Mouse (Mus musculus) hindbrain, postnatal 0 days (tissue): ENCODE results near the gene Fcamr. TPM values are rescaled to one million over a fixed set of nuclear protein-coding genes. Genes with fewer than 3 reads are reported as not detected.

Source experiments
- ATAC-seq: fragments of 200-750 bp; cut with Nextera tagmentation; 2 replicates; pipeline ENCODE4 v1.8.0; 2017; ENCODE audit warnings: mild to moderate bottlenecking, moderate TSS enrichment, moderate library complexity
- DNase-seq: peaks from one replicate; pipeline ENCODE4 v3.0.0-alpha.2; 2015; ENCODE audit warnings: low spot score
- H3K27ac ChIP-seq: fragments of 300-500 bp; sonication (generic); 2 replicates; pipeline ENCODE4 v1.5.1; 2014; ENCODE audit warnings: mild to moderate bottlenecking
- H3K27me3 ChIP-seq: fragments of 300-500 bp; sonication (generic); 2 replicates; pipeline ENCODE4 v1.6.1; 2014; ENCODE audit warnings: low read length, mixed read lengths; ENCODE audit not compliant: insufficient read depth
- H3K36me3 ChIP-seq: fragments of 300-500 bp; sonication (generic); 2 replicates; pipeline ENCODE4 v1.6.1; 2014; ENCODE audit warnings: low read length, mixed read lengths; ENCODE audit not compliant: insufficient read depth
- H3K4me1 ChIP-seq: fragments of 300-500 bp; sonication (generic); 2 replicates; pipeline ENCODE4 v1.6.1; 2014; ENCODE audit warnings: antibody characterized with exemption, low read length, mixed read lengths; ENCODE audit not compliant: insufficient read depth
- H3K4me2 ChIP-seq: fragments of 300-500 bp; sonication (generic); 2 replicates; pipeline ENCODE4 v1.6.1; 2014; ENCODE audit warnings: low read depth, mild to moderate bottlenecking, low read length, moderate library complexity, mixed read lengths
- H3K4me3 ChIP-seq: fragments of 300-500 bp; sonication (generic); 2 replicates; pipeline ENCODE4 v1.5.1; 2014; ENCODE audit warnings: low read length
- H3K9ac ChIP-seq: fragments of 300-500 bp; sonication (generic); replicated peaks from 2 replicates; pipeline ENCODE4 v1.6.1; 2014; ENCODE audit warnings: mild to moderate bottlenecking, low read length, moderate library complexity, mixed read lengths
- H3K9me3 ChIP-seq: fragments of 300-500 bp; sonication (generic); 2 replicates; pipeline ENCODE4 v1.6.1; 2016; ENCODE audit warnings: low read length, mixed read lengths
- CTCF ChIP-seq: IDR thresholded peaks from 2 replicates; pipeline ENCODE4 v1.5.1; 2016; ENCODE audit warnings: antibody characterized with exemption, control low read depth, low read depth
- WGBS: fragments of 180-500 bp; shearing (Covaris S2); extraction: QIAGEN DNeasy Blood & Tissue Kit; methylation state at CpG from one replicate; pipeline ENCODE4 v1.1.7; 2014; 5-methylcytosine and 5-hydroxymethylcytosine counted together
- polyA plus RNA-seq: library from polyadenylated mRNA; unstranded; fragments of >200 nt; fragmentation: Nextera tagmentation; extraction: Ambion mirVana; gene quantifications from 2 replicates; pipeline ENCODE4 v1.2.1, GENCODE M21; 2015
- total RNA-seq: library from RNA; depleted of rRNA; stranded (reverse); fragments of >200 nt; gene quantifications from 2 replicates; pipeline ENCODE4 v1.2.3, GENCODE M21; 2014

The Fcamr gene
- total and polyA plus RNA-seq, 2 experiments from 2014 or later = not detected

DNA sequence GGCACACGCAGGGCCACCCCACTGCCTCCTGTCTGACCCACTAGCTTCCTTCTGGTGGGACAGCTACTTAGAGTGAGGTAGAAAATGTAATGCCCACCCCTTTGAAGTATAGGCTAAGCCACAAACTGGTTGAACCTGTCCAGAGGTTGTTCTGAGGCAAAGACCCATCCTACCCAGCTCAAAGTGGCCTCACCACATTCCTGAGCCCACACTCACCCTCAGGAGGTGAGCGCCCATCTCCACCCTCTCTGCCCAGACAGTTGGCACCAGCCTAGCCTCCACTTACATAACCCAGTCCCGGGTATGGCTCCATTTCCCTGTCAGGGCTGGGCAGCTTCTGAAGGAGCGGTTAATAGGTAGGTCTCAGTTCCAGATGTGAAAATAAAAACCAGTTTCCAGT is 30.2 kb upstream of the Fcamr start:
- 90% methylated on average over 4 of the region's 4 CpGs for WGBS
- H3K4me1 ChIP-seq = no peaks in the 10 kb centered on the region
- no peaks in the 10 kb centered on the region for H3K36me3 ChIP-seq
- H3K9ac ChIP-seq = no peak overlapping the region
- no peak overlapping the region for H3K4me2 ChIP-seq
- no peaks in the 10 kb centered on the region for H3K27me3 ChIP-seq
- no peaks in the 10 kb centered on the region for H3K9me3 ChIP-seq
- no peak overlapping the region for H3K4me3 ChIP-seq
- no peak for ATAC-seq
- H3K27ac ChIP-seq = no peak overlapping the region
- TF ChIP-seq CTCF = no peak
- DNase-seq = no peak

DNA sequence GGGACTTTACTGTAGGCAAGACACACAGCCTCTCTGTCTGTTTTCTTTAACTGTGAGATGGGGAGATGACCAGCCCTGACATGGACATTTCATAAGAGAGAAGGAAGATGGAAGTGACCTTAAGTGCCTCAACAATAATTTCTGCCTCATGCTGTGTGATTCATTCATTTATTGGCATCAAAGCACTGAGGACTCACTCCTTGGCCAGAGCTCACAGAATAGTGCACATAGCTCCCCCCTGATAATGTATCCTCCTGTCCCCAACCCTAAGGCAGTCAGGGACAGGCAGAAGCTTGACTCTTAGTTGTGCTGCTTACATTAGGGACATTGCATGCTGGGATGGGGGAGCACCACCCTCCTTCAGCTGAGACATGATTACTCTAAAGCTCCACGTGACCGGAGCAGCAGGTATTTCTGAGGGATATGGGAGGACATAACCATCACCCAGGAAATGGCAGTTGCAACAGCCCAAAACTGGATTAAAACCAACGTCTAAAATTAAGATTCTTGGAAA is 29.7 kb upstream of the Fcamr start:
- Histone ChIP-seq H3K4me1 (no peaks in the 10 kb centered on the region), H3K27ac (no peak overlapping the region), H3K9ac (no peak overlapping the region), H3K4me2 (no peak overlapping the region), H3K36me3 (no peaks in the 10 kb centered on the region), H3K27me3 (no peaks in the 10 kb centered on the region), H3K4me3 (no peak overlapping the region), H3K9me3 (no peaks in the 10 kb centered on the region)
- ATAC-seq (no peak), DNase-seq (no peak)
- 73% methylated on average over 3 of the region's 3 CpGs for WGBS
- no peak for TF ChIP-seq CTCF

- Histone ChIP-seq H3K27me3 (no peaks in the 10 kb centered on the region), H3K4me3 (no peak overlapping the region), H3K4me1 (no peaks in the 10 kb centered on the region), H3K9me3 (no peaks in the 10 kb centered on the region), H3K4me2 (no peak overlapping the region), H3K9ac (no peak overlapping the region), H3K27ac (no peak overlapping the region), H3K36me3 (no peaks in the 10 kb centered on the region)
- no peak for TF ChIP-seq CTCF
- no peak for DNase-seq
- 57% methylated on average over 2 of the region's 2 CpGs for whole genome bisulfite sequencing
- ATAC-seq = no peak
These were observed 25.5 kb upstream of the Fcamr start for GRCm38 (mm10) chr1:130775234-130775633.

DNA sequence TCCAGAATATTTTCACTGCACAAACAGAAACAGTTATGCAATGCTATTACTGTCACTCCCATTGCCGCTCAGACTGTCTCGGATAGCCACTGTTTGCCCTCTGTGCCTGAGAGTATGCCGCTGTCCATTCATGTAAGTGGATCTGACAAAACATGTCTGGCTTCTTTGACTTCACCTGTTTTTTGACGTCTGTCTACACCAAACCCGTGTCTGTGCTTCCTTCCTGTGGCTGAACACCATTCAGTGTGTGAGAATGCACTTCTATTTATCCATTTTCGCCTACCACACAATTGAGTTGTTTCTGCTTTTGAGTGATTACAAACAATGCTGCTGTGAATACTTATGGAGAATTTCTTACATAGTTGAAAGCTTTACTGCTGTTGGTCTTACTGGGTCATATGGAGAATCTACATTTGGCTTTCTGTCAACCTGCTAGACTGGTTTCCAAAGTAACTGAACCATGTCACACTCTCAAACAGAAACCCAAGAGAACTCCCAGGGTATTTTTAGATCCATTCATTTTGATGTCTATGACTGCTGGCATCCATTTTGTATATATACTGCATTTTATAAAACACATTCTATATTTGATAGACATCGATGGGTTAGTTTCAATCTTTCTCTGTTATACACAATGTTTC is 24.9 kb upstream of the Fcamr start:
- Histone ChIP-seq H3K4me1 (no peaks in the 10 kb centered on the region), H3K4me2 (no peak overlapping the region), H3K9me3 (no peaks in the 10 kb centered on the region), H3K36me3 (no peaks in the 10 kb centered on the region), H3K27ac (no peak overlapping the region), H3K4me3 (no peak overlapping the region), H3K9ac (no peak overlapping the region), H3K27me3 (no peaks in the 10 kb centered on the region)
- no peak for ATAC-seq
- DNase-seq = no peak
- TF ChIP-seq CTCF = no peak
- 82% methylated on average over 7 of the region's 7 CpGs for whole genome bisulfite sequencing

GRCm38 (mm10) chr1:130776645-130777044 is 24.1 kb upstream of the Fcamr start:
- Histone ChIP-seq H3K4me3 (no peak overlapping the region), H3K27ac (no peak overlapping the region), H3K27me3 (no peaks in the 10 kb centered on the region), H3K9me3 (no peaks in the 10 kb centered on the region), H3K4me2 (no peak overlapping the region), H3K36me3 (no peaks in the 10 kb centered on the region), H3K4me1 (no peaks in the 10 kb centered on the region), H3K9ac (no peak overlapping the region)
- WGBS = 79% methylated on average over 1 of the region's 1 CpGs
- TF ChIP-seq CTCF = peak; percentile 37; the same call in 1 of the 2 replicates
- no peak for ATAC-seq
- DNase-seq = no peak

DNA sequence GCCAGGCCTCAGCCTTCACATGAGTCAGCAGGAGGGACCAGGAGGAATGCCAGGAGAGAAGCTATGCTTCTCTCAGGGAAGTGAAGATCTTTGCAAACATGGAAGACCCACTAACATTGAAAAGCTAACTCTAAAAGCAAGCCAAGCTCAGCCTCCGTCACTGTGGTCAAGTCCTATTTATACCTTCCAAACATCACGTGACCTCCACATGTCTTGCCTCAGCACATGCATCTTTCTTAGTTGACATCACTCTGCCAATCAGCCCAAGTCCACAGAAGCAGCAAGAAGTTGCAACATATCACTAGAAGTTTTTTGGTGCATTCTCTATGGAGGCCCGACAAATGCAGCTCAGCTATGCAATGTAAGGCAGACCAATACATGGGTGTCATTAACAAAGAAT is 20.8 kb upstream of the Fcamr start:
- ATAC-seq (no peak), DNase-seq (no peak)
- Histone ChIP-seq H3K36me3 (no peaks in the 10 kb centered on the region), H3K27me3 (no peaks in the 10 kb centered on the region), H3K9me3 (no peaks in the 10 kb centered on the region), H3K27ac (no peak overlapping the region), H3K4me1 (no peaks in the 10 kb centered on the region), H3K4me2 (no peak overlapping the region), H3K4me3 (no peak overlapping the region), H3K9ac (no peak overlapping the region)
- 87% methylated on average over 3 of the region's 3 CpGs for WGBS
- TF ChIP-seq CTCF = no peak

DNA sequence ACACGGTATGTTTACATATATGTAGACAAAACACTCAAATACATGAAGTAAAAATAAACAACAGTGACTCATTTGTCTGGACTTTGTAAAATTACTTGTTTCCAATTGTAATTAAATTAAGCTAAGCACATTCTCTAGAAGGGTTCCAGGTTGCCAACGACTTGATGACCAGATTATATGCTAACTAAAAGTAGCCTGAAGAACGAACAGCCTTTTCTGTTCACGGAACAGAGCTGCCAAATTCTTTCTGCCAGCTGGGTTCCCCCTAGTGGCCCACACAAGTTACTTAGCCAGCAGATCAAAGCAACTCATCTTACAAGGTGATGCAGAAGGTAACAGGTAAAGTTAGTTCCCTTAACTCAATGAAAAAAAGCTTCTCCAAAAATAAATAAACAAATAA is 16.6 kb upstream of the Fcamr start:
- peak; percentile 58 for TF ChIP-seq CTCF
- WGBS = 27% methylated on average over 4 of the region's 4 CpGs
- Histone ChIP-seq H3K4me1 (no peaks in the 10 kb centered on the region), H3K9me3 (no peaks in the 10 kb centered on the region), H3K27me3 (no peaks in the 10 kb centered on the region), H3K9ac (no peak overlapping the region), H3K27ac (no peak overlapping the region), H3K4me3 (no peak overlapping the region), H3K36me3 (no peaks in the 10 kb centered on the region), H3K4me2 (no peak overlapping the region)
- DNase-seq = peak; percentile 53
- ATAC-seq = no peak
